Comparison of ENCODE assay signal across 10 mouse cellular contexts in the genomic region with DNA sequence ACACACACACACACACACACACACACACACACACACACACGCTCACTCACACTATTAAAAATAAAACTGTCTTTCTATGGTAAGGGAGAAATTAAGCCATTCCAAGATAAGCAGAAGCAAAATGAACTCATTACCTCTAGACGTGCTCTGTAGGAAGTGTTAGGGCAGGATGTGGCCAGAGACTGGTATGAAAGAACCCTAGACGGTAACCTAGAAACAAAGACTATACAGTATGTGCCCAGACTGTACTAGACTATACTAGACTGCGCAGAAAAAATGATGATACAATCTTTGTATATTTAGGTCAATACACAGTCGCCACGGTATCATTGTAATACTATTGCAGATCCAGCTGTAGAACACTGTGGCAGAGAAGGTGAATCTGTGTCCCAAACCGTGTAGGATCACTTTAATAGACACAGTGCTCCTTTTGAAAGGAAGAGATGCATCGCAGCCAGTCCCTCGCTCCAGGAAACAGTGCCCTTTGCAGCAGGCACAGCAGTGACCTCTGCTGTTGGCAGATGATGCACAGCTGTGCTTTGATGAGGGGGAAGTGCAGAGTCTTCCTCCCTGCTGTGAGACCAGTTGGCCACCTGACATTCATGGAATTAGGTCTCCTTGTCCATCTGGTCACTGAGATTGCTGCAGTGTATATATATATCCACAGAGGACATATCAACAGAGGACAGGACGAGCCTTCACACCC. TPM values are rescaled to one million over a fixed set of nuclear protein-coding genes. Genes with fewer than 3 reads are reported as not detected.
DNase-seq lines count a peak whose midpoint lies in the region; ATAC-seq and TF ChIP-seq lines count a peak whose summit lies in the region.
"Had no signal": no experiment of that assay in that cellular context is flagged by ENCODE, and none has a peak within 500 bp of the region (broad histone marks: within the 10 kb centered on the region; RNA-seq: fewer than 3 reads in every experiment).

No protein-coding gene starts in this region.

- WGBS in forebrain, embryonic 12.5 days: 50% methylated on average over 10 of the region's 10 CpGs
- WGBS in forebrain, embryonic 11.5 days: 49% methylated on average over 10 of the region's 10 CpGs
- 46% methylated on average over 10 of the region's 10 CpGs for WGBS in midbrain, embryonic 14.5 days

- no peak overlapping the region for H3K4me2 ChIP-seq in forebrain, embryonic 12.5 days
- H3K4me2 ChIP-seq in forebrain, embryonic 11.5 days (ENCODE audit: low read depth, low read length, severe bottlenecking): no peak overlapping the region
- H3K4me2 ChIP-seq in midbrain, embryonic 14.5 days (ENCODE audit: low read length): no peak overlapping the region
- H3K4me2 ChIP-seq: embryonic facial prominence, embryonic 15.5 days had no signal

- no peak for TF ChIP-seq POLR2A in embryonic fibroblast, embryonic 13.5 days (IDR thresholded peaks at IDR 0.05; ENCODE audit: low read depth, low read length)

- H3ac ChIP-seq in C2C12 (ENCODE audit: control insufficient read depth, insufficient read length, low read depth): no peak overlapping the region

- H3K79me2 ChIP-seq in C2C12 (ENCODE audit: control insufficient read depth, insufficient read depth): no peaks in the 10 kb centered on the region

- H3K4me3 ChIP-seq in forebrain, embryonic 12.5 days (replicated peaks): no peak overlapping the region
- no peak overlapping the region for H3K4me3 ChIP-seq in forebrain, embryonic 11.5 days (ENCODE audit: low read depth, low read length)
- H3K4me3 ChIP-seq in C2C12 (ENCODE audit: insufficient read depth, poor library complexity, severe bottlenecking): no peak overlapping the region
- H3K4me3 ChIP-seq in embryonic fibroblast, embryonic 13.5 days (ENCODE audit: insufficient read depth, low read length): no peak overlapping the region
- H3K4me3 ChIP-seq in midbrain, embryonic 14.5 days (replicated peaks; ENCODE audit: low read depth, low read length): no peak overlapping the region
- H3K4me3 ChIP-seq: embryonic facial prominence, embryonic 15.5 days had no signal

- H3K9me3 ChIP-seq in forebrain, embryonic 12.5 days: no peaks in the 10 kb centered on the region
- no peaks in the 10 kb centered on the region for H3K9me3 ChIP-seq in forebrain, embryonic 11.5 days (ENCODE audit: control insufficient read depth, low read length)
- H3K9me3 ChIP-seq in midbrain, embryonic 14.5 days (ENCODE audit: control insufficient read depth, low read length): no peaks in the 10 kb centered on the region
- H3K9me3 ChIP-seq: embryonic facial prominence, embryonic 15.5 days; G1E had no signal

- H3K4me1 ChIP-seq in forebrain, embryonic 12.5 days: peaks cover 17% of the 10 kb centered on the region
- peaks cover 3% of the 10 kb centered on the region; the same call in 1 of the 2 replicates for H3K4me1 ChIP-seq in forebrain, embryonic 11.5 days (replicated peaks; ENCODE audit: control insufficient read depth, insufficient read depth, low read length)
- no peaks in the 10 kb centered on the region for H3K4me1 ChIP-seq in embryonic fibroblast, embryonic 13.5 days (ENCODE audit: control insufficient read depth, insufficient read depth, low read length)
- H3K4me1 ChIP-seq in midbrain, embryonic 14.5 days (ENCODE audit: control insufficient read depth, insufficient read depth, low read length): peaks cover 5% of the 10 kb centered on the region; the same call in 1 of the 2 replicates
- H3K4me1 ChIP-seq: embryonic facial prominence, embryonic 15.5 days had no signal

- H3K27me3 ChIP-seq in forebrain, embryonic 12.5 days: no peaks in the 10 kb centered on the region
- H3K27me3 ChIP-seq in forebrain, embryonic 11.5 days (ENCODE audit: control insufficient read depth, insufficient read depth, low read length): no peaks in the 10 kb centered on the region
- peaks cover 5% of the 10 kb centered on the region for H3K27me3 ChIP-seq in C2C12 (ENCODE audit: control insufficient read depth, insufficient read depth, insufficient read length)
- no peaks in the 10 kb centered on the region for H3K27me3 ChIP-seq in midbrain, embryonic 14.5 days (ENCODE audit: control insufficient read depth, insufficient read depth, low read length)
- H3K27me3 ChIP-seq: embryonic facial prominence, embryonic 15.5 days had no signal

- DNase-seq in forebrain, embryonic 11.5 days (ENCODE audit: low spot score): no peak
- peak; percentile 63 for DNase-seq in midbrain, embryonic 14.5 days
- no peak for DNase-seq in right cerebral cortex, postnatal 14 days
- DNase-seq in urinary bladder, adult 18-20 months (ENCODE audit: low spot score in 2 of 2): no peak
- no peak for DNase-seq in urinary bladder, postnatal 10 days (ENCODE audit: low spot score)

- H3K9ac ChIP-seq in forebrain, embryonic 12.5 days: no peak overlapping the region
- no peak overlapping the region for H3K9ac ChIP-seq in forebrain, embryonic 11.5 days (ENCODE audit: low read length)
- H3K9ac ChIP-seq in midbrain, embryonic 14.5 days (replicated peaks; ENCODE audit: low read length): no peak overlapping the region
- H3K9ac ChIP-seq: embryonic facial prominence, embryonic 15.5 days had no signal

- H3K36me3 ChIP-seq in forebrain, embryonic 12.5 days (replicated peaks): no peaks in the 10 kb centered on the region
- H3K36me3 ChIP-seq in forebrain, embryonic 11.5 days (ENCODE audit: control insufficient read depth, insufficient read depth, low read length): no peaks in the 10 kb centered on the region
- H3K36me3 ChIP-seq in C2C12 (ENCODE audit: control insufficient read depth, insufficient read depth): no peaks in the 10 kb centered on the region
- H3K36me3 ChIP-seq in midbrain, embryonic 14.5 days (ENCODE audit: control insufficient read depth, insufficient read depth, low read length): no peaks in the 10 kb centered on the region
- H3K36me3 ChIP-seq: embryonic facial prominence, embryonic 15.5 days; G1E had no signal

- H3K79me3 ChIP-seq in C2C12 (ENCODE audit: low read depth): no peaks in the 10 kb centered on the region

- H3K27ac ChIP-seq in forebrain, embryonic 12.5 days: no peak overlapping the region
- H3K27ac ChIP-seq in forebrain, embryonic 11.5 days (ENCODE audit: low read depth, low read length): no peak overlapping the region
- H3K27ac ChIP-seq in embryonic fibroblast, embryonic 13.5 days (ENCODE audit: insufficient read depth, low read length): no peak overlapping the region
- no peak overlapping the region for H3K27ac ChIP-seq in midbrain, embryonic 14.5 days (replicated peaks; ENCODE audit: low read depth, low read length)
- H3K27ac ChIP-seq: embryonic facial prominence, embryonic 15.5 days had no signal

- 0 out of 2 replicates have a peak, but pooled peaks have one; percentile 36 for ATAC-seq in forebrain, embryonic 12.5 days (ENCODE audit: low FRiP score)
- no peak for ATAC-seq in forebrain, embryonic 11.5 days (replicated peaks; ENCODE audit: low FRiP score)
- no peak for ATAC-seq in midbrain, embryonic 14.5 days (ENCODE audit: low FRiP score, low TSS enrichment)

- peak; percentile 16 for TF ChIP-seq CTCF in C2C12 (IDR thresholded peaks at IDR 0.05; ENCODE audit: control insufficient read depth, insufficient read depth, insufficient read length)
- TF ChIP-seq CTCF in embryonic fibroblast, embryonic 13.5 days (IDR thresholded peaks at IDR 0.05; ENCODE audit: borderline replicate concordance, insufficient read depth, low read length): peak; percentile 75; the same call in 1 of the 2 replicates

TF ChIP-seq in C2C12, 6 proteins besides CTCF, POLR2A, EP300 and RAD21:
- no peak for TF ChIP-seq USF1 (IDR thresholded peaks at IDR 0.05; ENCODE audit: low read depth)
- no peak for TF ChIP-seq MAX (IDR thresholded peaks at IDR 0.05)
- no peak for TF ChIP-seq CEBPB (IDR thresholded peaks at IDR 0.05; ENCODE audit: low read depth)
- no peak for TF ChIP-seq MYOD1 (IDR thresholded peaks at IDR 0.05; ENCODE audit: control insufficient read depth, insufficient read length, low read depth)
- no peak for TF ChIP-seq FOSL1 (IDR thresholded peaks at IDR 0.05; ENCODE audit: insufficient read depth, low read length, poor library complexity, severe bottlenecking)
- no peak for TF ChIP-seq MYOG (IDR thresholded peaks at IDR 0.05; ENCODE audit: control insufficient read depth, extremely low read depth, insufficient read length)

RNA-seq across cellular contexts. Expression of a gene that starts 26.1 kb away (rescaled TPM):
- 340 and 347 TPM in 2 replicates for polyA plus RNA-seq in forebrain, embryonic 12.5 days (2016; fragmentation: Nextera tagmentation; extraction: Ambion mirVana)
- polyA plus RNA-seq in forebrain, embryonic 11.5 days (2014; fragmentation: Nextera tagmentation; extraction: Ambion mirVana): 332 and 344 TPM in 2 replicates
- polyA plus RNA-seq in C2C12 (2012; fragmentation: generic; extraction: Trizol): 152 TPM
- polyA plus RNA-seq in embryonic fibroblast, embryonic 13.5 days (2011; ENCODE audit: insufficient read length, low read depth, missing spikeins): 132 and 168 TPM in 2 replicates
- 285 and 286 TPM in 2 replicates for polyA plus RNA-seq in midbrain, embryonic 14.5 days (2014; fragmentation: Nextera tagmentation; extraction: Ambion mirVana)

RNA-seq across cellular contexts. Expression of a gene that starts 30.4 kb away (rescaled TPM):
- 0.37 and 0.67 TPM in 2 replicates for polyA plus RNA-seq in forebrain, embryonic 12.5 days (2016; fragmentation: Nextera tagmentation; extraction: Ambion mirVana)
- 0.56 and 0.61 TPM in 2 replicates for polyA plus RNA-seq in forebrain, embryonic 11.5 days (2014; fragmentation: Nextera tagmentation; extraction: Ambion mirVana)
- 0.11 TPM for polyA plus RNA-seq in C2C12 (2012; fragmentation: generic; extraction: Trizol)
- 0.27 and 0.81 TPM in 2 replicates for polyA plus RNA-seq in embryonic fibroblast, embryonic 13.5 days (2011; ENCODE audit: insufficient read length, low read depth, missing spikeins)
- 1.0 and 1.2 TPM in 2 replicates for polyA plus RNA-seq in midbrain, embryonic 14.5 days (2014; fragmentation: Nextera tagmentation; extraction: Ambion mirVana)
